Mouse (Mus musculus): Measurements from ENCODE around the gene Pigg. TPM values are rescaled to one million over a fixed set of nuclear protein-coding genes. Genes with fewer than 3 reads are reported as not detected.

Pigg gene
- 5.9 TPM in 2 replicates for polyA plus RNA-seq (2012; rRNA removed)

GRCm38 (mm10) chr5:108312224-108313064 is at the start of gene Pigg:
Gene Pigg, plus strand, starts transcription at chr5:108312609.

GRCm38 (mm10) chr5:108268127-108269062 is 44.0 kb upstream of the Pigg start, which contains the start of gene Dr1:
Gene Dr1, plus strand, starts transcription at chr5:108268897.

DNA sequence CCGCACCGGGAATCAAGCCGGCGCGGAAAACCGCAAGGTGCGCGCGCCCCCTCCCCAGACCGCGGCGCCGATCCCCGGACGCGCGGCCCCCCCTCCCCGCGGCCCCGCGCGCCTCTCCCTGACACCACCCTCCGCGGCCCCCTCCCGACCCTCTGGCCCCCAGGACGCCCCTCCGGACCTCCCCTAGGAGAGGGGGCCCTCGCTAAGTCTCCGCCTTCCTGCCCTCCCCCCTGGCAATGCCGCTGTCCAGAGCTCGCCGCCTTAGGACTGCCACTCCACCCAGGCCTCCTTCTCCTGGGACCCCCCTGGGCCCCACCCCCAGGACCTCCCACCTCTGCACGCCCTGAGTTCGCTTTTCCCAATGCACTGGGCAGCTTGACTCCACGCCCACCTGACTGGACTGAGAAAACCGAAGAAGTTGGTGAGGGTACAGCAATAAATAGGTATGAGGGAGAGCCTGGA is 55.5 kb downstream of the Pigg start, which contains the start of gene Gm42517:
Gene Gm42517 (minus strand): TSS at position 52 of the 462 bp plus-strand sequence.

GRCm38 (mm10) chr5:108388201-108388600 is 75.8 kb downstream of the Pigg start, which contains the start of gene Pde6b:
Gene Pde6b, plus strand, starts transcription at chr5:108388391.

Other genes starting within 250 kb of the Pigg start
- 73.3 and 84.4 TPM in 2 replicates for gene Mtf2, start 246.9 kb upstream of the Pigg start, polyA plus RNA-seq (2012; rRNA removed)
- 15.7 and 15.9 TPM in 2 replicates for gene Tmed5, start 180.0 kb upstream of the Pigg start, polyA plus RNA-seq (2012; rRNA removed)
- gene Ccdc18, start 179.7 kb upstream of the Pigg start, polyA plus RNA-seq (2012; rRNA removed) = 1.5 and 2.0 TPM in 2 replicates
- gene Dr1, start 43.7 kb upstream of the Pigg start, polyA plus RNA-seq (2012; rRNA removed) = 29.5 and 31.0 TPM in 2 replicates
- gene Gm42517, start 55.3 kb downstream of the Pigg start, polyA plus RNA-seq (2012; rRNA removed) = 6.6 and 7.5 TPM in 2 replicates
- gene Pde6b, start 75.8 kb downstream of the Pigg start, polyA plus RNA-seq (2012; rRNA removed) = not detected in 2 replicates
- gene Atp5k, start 121.8 kb downstream of the Pigg start, polyA plus RNA-seq (2012; rRNA removed) = 186 and 220 TPM in 2 replicates
- gene Mfsd7a, start 136.3 kb downstream of the Pigg start, polyA plus RNA-seq (2012; rRNA removed) = 0.52 and 0.94 TPM in 2 replicates
- gene Pcgf3, start 148.6 kb downstream of the Pigg start, polyA plus RNA-seq (2012; rRNA removed) = 32.4 and 33.7 TPM in 2 replicates
- 22.0 and 24.0 TPM in 2 replicates for gene Cplx1, start 237.4 kb downstream of the Pigg start, polyA plus RNA-seq (2012; rRNA removed)

Data from central nervous system, embryonic 14 days (tissue).